Mouse (Mus musculus) megakaryocyte, embryonic 14.5 days (primary cell): ENCODE measurements around the gene Tmem174.

Source experiments
- FLI1 ChIP-seq: IDR thresholded peaks from 2 replicates; pipeline ENCODE4 v1.6.1; 2012; ENCODE audit warnings: low read length, inconsistent platforms, mixed read lengths
- GATA1 ChIP-seq: IDR thresholded peaks from 3 replicates; pipeline ENCODE4 v1.6.1; 2012; ENCODE audit warnings: mixed read lengths, low read length, inconsistent platforms, borderline replicate concordance

- no peak for TF ChIP-seq GATA1
- TF ChIP-seq FLI1: no peak
These were observed 42.0 kb upstream of the Tmem174 start for GRCm38 (mm10) chr13:98679230-98679629.
